Mouse (Mus musculus) Patski (cell line): ENCODE measurements at regions not wholly inside any gene's neighbourhood (a gene's known extent, or its start where the extent isn't known, plus 50 kb on each side); places are given as distances from the start of the nearest gene placed in this dataset.

Experiments used
- ATAC-seq: fragments of 100-300 bp; one replicate; pipeline ENCODE4 v1.8.0; 2021
- CTCF ChIA-PET: fragments of 350-600 bp; sonication (Branson Sonifier 250); formaldehyde crosslinking; loops from one replicate; lab custom pipeline; 2022; ENCODE audit warnings: inconsistent platforms; lab: Charles Lee
- POLR2A ChIA-PET: fragments of 350-600 bp; sonication (Branson Sonifier 250); formaldehyde crosslinking; loops from one replicate; lab custom pipeline; 2022; ENCODE audit warnings: antibody characterized with exemption, inconsistent platforms; lab: Charles Lee
- DNase-seq: peaks from one replicate; pipeline ENCODE4 v3.0.0-alpha.2; 2011; ENCODE audit warnings: low read depth, low spot score
- H3K27me3 ChIP-seq: fragments of 371-371 bp; one replicate; pipeline ENCODE4 v1.5.1; 2021
- CTCF ChIP-seq: fragments of 100-300 bp; IDR thresholded peaks from one replicate; pipeline ENCODE4 v1.5.1; 2021
- in situ Hi-C: fragments of 300-500 bp; cut with MboI; formaldehyde crosslinking; loops from 3 replicates; pipeline ENCODE4 v1.11.1; 2018; ENCODE audit warnings: low pct_unique_long_range_greater_than_20kb, mixed read lengths

GRCm38 (mm10) chr10:7298377-7298776 lies 86.3 kb upstream of the Cnksr3 start:
- POLR2A ChIA-PET, result no interaction called here
- in situ Hi-C loops, result no loop called here
- ATAC-seq (no peak), DNase-seq (no peak)
- no peak for TF ChIP-seq CTCF
- CTCF ChIA-PET, result no interaction called here
- H3K27me3 ChIP-seq, result no peaks in the 10 kb centered on the region

- CTCF ChIA-PET, result interaction anchor here (1.0 to 2.0 kb wide), 3 partner anchors 11 to 37 kb away, joined by 3 to 5 read pairs (median 3); no protein-coding TSS in a partner anchor
- no peak for TF ChIP-seq CTCF
Measured at GRCm38 (mm10) chr10:7295921-7296320, 83.9 kb upstream of the Cnksr3 start.

GRCm38 (mm10) chr10:7293203-7293602 lies 81.2 kb upstream of the Cnksr3 start:
- DNase-seq (no peak), ATAC-seq (no peak)
- no peak for TF ChIP-seq CTCF
- in situ Hi-C loops, result no loop called here
- ChIA-PET POLR2A (no interaction called here), CTCF (interaction anchor here (1.2 to 1.4 kb wide), 2 partner anchors 21 to 80 kb away, joined by 3 read pairs; partner anchors contain the start of gene Cnksr3)
- no peaks in the 10 kb centered on the region for H3K27me3 ChIP-seq

More at GRCm38 (mm10) chr10:7295921-7296320, 83.9 kb upstream of the Cnksr3 start:
- peak; percentile 42 for DNase-seq
- POLR2A ChIA-PET, result interaction anchor here (0.7 kb wide), 1 partner anchor 84 kb away, joined by 3 read pairs; the partner anchor contains the start of gene Cnksr3
- peak; percentile 61 for ATAC-seq
- no peaks in the 10 kb centered on the region for H3K27me3 ChIP-seq
- in situ Hi-C loops, result no loop called here

DNA sequence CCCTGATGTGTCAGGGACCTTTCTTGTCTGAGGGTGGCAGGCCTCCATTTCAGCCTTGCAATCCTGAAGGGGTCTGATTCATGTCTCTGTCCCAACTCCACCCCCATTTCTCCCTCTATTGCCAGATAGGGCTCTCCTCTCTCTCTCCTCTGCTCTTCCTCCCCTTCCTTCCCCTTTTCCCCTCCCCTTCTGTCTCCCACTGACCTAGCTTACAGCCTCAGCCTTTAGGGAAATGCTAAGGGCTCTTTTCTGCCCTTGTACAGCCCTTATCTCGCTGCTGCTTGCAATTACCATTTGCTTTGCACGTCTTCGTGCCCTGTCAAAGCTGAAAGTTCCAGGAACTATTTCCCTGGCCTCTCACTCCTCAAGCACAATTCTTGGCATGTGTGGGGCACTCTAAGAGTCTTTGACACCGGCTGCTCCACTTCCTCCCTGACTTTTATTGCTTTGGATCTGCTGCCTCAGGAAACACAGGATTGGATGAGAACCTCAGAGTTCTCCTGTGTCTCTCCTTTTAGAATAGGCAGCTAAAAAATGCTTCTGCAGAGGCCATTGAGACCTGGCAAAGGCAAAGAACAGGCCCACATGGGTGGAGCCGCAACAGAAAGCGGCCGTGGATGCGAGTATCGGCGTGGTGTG lies 77.9 kb upstream of the Cnksr3 start:
- in situ Hi-C loops, result no loop called here
- ChIA-PET CTCF (no interaction called here), POLR2A (interaction anchor here (0.9 kb wide), 1 partner anchor 18 kb away, joined by 3 read pairs; no protein-coding TSS in a partner anchor)
- DNase-seq, result no peak
- ATAC-seq, result no peak
- H3K27me3 ChIP-seq, result no peaks in the 10 kb centered on the region
- TF ChIP-seq CTCF, result no peak

DNA sequence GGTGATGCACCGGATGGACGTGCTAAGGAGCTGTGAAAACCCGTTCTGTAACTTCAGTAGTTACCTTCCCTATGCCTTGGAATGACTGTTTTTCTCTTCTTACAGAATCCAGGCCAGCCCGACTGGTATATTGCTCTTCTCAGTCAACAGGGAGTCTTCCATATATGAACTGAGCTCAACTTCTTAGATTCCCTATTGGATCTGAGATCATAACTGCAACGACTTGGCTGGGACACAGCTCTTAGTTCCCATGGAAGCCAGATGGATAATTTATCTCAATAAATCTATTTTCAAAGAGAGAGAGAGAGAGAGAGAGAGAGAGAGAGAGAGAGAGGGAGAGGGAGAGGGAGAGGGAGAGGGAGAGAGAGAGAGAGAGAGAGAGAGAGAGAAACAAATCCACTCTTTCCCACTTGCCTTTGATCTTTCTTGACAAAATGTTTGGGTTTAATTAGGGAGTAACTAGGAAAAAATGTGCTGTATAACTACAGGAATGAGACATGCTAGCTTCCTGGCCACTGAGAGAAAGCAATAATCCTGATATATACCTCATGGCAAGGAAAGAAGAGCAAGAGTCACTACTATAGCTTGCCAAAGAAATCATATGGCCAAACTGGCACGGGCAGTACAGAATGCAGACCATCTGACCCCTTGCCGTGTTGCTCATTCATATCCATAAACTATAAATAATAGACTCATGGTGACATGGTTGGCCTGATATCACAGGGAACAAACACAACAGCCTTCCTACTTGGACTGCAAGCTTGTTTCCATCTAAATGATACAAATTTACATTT lies 73.3 kb upstream of the Cnksr3 start:
- ChIA-PET CTCF (interaction anchor here (0.9 to 2.1 kb wide), 3 partner anchors 11 to 30 kb away, joined by 3 to 4 read pairs (median 3); no protein-coding TSS in a partner anchor), POLR2A (interaction anchor here (1.2 kb wide), 1 partner anchor 74 kb away, joined by 4 read pairs; no protein-coding TSS in a partner anchor)
- in situ Hi-C loops, result no loop called here
- ATAC-seq (no peak), DNase-seq (no peak)
- H3K27me3 ChIP-seq, result no peaks in the 10 kb centered on the region
- no peak for TF ChIP-seq CTCF

GRCm38 (mm10) chr10:7280429-7280828 lies 68.4 kb upstream of the Cnksr3 start:
- ATAC-seq (no peak), DNase-seq (no peak)
- no peaks in the 10 kb centered on the region for H3K27me3 ChIP-seq
- no peak for TF ChIP-seq CTCF
- in situ Hi-C loops, result no loop called here
- ChIA-PET POLR2A (no interaction called here), CTCF (interaction anchor here (1.3 kb wide), 1 partner anchor 11 kb away, joined by 5 read pairs; no protein-coding TSS in a partner anchor)

DNA sequence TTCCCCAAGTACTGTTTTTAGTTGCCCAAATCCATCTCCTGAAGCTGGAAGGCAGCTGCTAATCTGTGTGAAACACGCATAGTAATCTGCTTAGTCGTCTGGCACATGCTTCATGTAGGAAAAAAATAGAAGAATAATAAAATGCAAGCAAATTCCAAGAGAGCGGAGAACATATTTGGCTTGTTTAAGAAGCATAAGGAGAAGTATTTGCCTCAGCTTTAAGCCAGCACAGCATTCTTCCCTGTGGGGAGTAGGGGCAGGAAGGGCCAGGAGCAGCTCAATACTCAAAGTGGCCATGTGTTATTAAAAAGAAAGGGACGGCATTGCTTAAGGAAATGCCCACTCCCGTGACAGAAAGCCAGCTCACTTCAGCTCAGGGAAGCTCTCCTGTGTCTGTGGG lies 66.8 kb upstream of the Cnksr3 start:
- CTCF ChIA-PET, result interaction anchor here (2.0 kb wide), 1 partner anchor 18 kb away, joined by 9 read pairs; no protein-coding TSS in a partner anchor
- in situ Hi-C loops, result no loop called here
- no peaks in the 10 kb centered on the region for H3K27me3 ChIP-seq
- no peak for TF ChIP-seq CTCF
- no peak for DNase-seq
- ATAC-seq, result no peak
- POLR2A ChIA-PET, result interaction anchor here (1.3 kb wide), 1 partner anchor 20 kb away, joined by 4 read pairs; no protein-coding TSS in a partner anchor

GRCm38 (mm10) chr10:7275357-7275756 lies 63.3 kb upstream of the Cnksr3 start:
- POLR2A ChIA-PET, result interaction anchor here (0.6 to 1.0 kb wide), 2 partner anchors 15 to 376 kb away, joined by 3 read pairs; no protein-coding TSS in a partner anchor
- CTCF ChIA-PET, result no interaction called here
- no peaks in the 10 kb centered on the region for H3K27me3 ChIP-seq
- no peak for TF ChIP-seq CTCF
- in situ Hi-C loops, result no loop called here
- ATAC-seq (no peak), DNase-seq (no peak)

DNA sequence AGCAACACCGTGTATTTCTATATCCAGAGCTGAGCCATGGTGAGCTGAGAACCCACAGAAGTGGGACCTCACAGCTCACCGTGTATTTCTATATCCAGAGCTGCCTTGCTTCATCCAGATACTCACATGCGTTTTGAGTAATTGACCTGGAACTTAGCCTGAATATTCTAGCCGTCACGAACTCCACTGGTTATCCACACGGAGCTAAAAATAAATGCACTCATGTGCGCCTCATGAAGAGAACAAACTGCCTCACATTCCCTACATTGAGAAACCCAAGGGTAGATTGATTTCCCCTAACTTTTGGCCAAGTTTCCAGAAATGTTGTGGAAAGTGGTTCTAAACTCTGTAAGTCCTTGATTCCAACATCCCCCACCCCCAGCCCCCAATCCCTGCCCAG lies 62.4 kb upstream of the Cnksr3 start:
- in situ Hi-C loops, result no loop called here
- ATAC-seq, result no peak
- POLR2A ChIA-PET, result interaction anchor here (1.0 kb wide), 1 partner anchor 14 kb away, joined by 3 read pairs; no protein-coding TSS in a partner anchor
- H3K27me3 ChIP-seq, result no peaks in the 10 kb centered on the region
- DNase-seq, result no peak
- CTCF ChIA-PET, result interaction anchor here (1.0 to 1.2 kb wide), 2 partner anchors 12 to 15 kb away, joined by 3 to 4 read pairs; no protein-coding TSS in a partner anchor
- no peak for TF ChIP-seq CTCF

DNA sequence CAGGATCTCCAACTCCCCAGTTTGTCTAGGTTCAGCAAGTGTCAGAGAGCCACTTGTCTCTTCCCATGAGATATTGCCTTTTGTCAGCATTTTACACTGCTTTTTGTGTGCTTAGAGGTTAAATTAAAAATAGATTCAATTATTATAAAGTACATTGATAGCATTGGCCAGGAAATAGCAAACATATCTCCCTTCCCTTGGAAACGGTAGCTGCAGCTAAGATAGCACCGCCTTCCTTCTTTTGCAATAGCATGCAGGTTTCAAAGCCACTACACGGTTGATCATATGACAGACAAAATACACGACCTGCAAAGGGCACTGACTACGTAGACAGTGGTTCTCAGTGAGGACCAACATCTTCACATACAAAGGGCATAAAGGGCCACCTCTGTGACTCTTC lies 59.1 kb upstream of the Cnksr3 start:
- ChIA-PET POLR2A (interaction anchor here (1.0 to 1.6 kb wide), 2 partner anchors 19 to 60 kb away, joined by 3 read pairs; no protein-coding TSS in a partner anchor), CTCF (interaction anchor here (0.9 to 1.1 kb wide), 2 partner anchors 9 to 14 kb away, joined by 3 to 4 read pairs; no protein-coding TSS in a partner anchor)
- in situ Hi-C loops, result no loop called here
- H3K27me3 ChIP-seq, result no peaks in the 10 kb centered on the region
- no peak for TF ChIP-seq CTCF
- ATAC-seq, result no peak
- DNase-seq, result no peak
